Mouse (Mus musculus) 416B (cell line): ENCODE measurements around the gene Nxph4.
A peak's percentile ranks its signal among the peaks of the same experiment; 100 is the strongest.

Experiments
- DNase-seq: peaks from one replicate; pipeline ENCODE4 v3.0.0; 2011; ENCODE audit warnings: low read depth

Gene Nxph4

DNA sequence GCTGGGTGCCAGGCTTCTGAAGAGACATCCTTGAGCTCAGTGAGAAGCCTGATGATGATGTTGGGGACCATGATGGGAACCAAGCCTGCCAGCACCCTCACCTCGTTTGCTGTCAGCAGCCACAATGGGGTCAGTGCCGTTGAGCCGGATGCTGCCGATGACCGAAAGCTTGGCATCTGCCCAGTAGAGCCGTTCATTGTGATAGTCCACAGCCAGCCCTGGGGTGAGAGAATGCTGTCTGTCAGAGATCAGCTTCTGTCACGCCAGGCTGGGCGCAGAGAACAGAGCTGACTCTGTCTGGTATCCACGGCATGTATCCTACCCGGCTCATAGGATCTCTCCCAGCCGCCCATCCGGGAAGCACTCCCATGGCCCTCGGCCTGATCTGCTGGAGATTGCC, 7.7 kb upstream of the Nxph4 start:
- no peak for DNase-seq

DNA sequence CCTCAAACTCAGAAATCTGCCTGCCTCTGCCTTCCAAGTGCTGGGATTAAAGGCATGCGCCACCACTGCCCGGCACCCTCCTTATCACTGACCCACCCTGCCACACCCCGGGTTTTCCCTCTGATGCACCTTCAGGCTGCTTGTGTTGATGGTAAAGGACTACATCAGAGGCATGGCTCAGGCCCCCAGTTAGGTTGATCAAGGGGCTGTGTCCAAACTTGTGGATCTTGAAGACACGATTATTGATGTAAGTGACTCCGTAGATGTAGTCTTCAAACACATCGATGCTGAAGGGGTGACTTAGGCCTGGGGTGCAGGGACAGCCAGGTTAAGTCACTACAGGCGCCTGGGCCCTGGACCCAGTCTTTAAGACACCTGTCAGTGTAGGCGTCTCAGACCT, 7.2 kb upstream of the Nxph4 start:
- DNase-seq = no peak

DNA sequence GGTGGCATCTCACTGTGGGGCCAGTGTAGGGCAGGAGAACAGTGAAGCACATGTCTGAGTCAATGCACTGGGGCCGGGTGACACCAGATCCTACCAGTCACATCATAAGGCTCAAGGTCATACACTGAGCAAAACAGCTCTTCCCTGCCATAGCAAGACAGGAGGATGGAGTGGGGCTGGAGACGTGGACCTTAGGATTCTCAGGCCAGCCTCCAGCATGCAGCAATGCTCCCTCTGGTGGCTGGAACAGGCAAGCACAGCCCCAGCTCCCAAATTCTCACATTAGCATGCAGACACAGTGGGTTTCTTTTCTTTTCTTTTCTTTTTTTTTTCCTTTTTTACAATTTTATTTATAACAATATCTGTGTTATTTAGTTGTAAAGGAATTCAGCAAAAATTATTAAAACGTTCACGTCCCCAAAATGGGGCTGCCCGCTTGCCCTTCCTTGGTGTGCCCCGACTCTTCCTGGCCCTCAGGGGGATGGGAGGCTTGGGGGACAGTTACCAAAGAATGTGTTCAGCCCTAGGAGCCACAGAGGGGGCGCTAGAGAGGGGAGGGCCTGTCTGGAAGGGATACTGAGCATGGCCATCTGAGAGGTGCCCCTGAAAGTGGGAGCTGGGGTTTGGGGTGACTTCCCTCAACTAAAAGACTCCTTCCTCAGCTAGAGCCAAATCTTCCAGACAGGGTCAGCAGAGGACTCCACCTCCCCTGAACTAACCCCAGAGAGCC, 3.7 kb upstream of the Nxph4 start:
- peak; percentile 74 for DNase-seq

DNA sequence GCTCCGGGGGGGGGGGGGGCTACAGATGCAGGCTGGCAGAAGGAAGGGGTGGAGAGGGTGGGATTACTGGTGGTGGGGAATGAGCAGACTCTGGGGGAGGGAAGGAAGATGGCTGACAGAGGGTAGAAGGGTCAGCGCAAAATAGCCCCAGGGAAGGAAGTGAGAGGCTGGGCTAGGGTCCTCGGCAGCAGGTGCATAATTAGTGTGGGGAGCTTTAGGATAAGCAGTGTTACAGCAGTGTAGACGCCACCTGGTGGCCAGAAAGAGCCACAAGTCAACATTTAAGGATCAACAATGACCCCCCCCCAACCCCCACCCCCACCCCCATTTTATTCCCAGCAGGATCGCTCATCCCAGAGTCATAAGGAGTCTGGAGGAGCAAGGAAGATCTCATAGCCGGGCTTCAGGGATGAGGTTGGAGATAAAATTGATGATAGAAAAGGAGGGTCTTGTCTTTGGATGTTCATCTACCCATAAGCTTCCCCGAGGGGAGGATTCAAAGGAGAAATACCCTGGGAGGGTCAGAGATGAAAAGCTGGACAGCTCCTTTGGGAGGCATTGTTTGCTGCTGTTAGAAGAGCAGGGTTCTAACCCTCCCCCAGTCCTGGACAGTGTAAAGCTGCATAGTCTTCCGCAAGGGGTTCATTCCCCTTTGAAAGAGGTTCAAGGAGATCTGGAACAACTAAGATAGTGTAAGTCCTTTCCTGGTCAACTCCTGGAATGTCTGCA, 2.4 kb upstream of the Nxph4 start:
- DNase-seq = peak; percentile 53

DNA sequence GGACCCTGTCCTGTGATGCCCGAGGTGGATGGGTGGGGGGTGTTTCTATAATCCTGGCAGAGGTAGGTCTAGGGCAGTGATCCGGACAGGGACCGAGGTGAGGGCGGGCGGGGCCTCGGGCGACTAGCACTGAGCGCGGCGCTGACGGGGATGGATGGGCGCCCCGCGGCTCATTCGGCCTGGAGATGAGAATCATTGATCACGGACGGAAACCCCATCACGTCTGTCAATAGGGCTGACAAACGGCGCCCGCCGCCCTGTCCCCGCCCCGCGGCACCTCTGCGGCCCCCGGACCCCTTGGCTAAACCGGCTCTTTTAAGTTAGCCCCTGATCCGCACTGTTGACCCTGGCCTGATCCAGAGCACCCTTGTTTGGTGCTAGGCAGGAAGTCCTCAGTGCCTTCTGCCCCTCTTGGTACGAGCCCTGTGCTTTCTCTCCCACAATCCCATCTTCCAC, 598 bp upstream of the Nxph4 start:
- no peak for DNase-seq

DNA sequence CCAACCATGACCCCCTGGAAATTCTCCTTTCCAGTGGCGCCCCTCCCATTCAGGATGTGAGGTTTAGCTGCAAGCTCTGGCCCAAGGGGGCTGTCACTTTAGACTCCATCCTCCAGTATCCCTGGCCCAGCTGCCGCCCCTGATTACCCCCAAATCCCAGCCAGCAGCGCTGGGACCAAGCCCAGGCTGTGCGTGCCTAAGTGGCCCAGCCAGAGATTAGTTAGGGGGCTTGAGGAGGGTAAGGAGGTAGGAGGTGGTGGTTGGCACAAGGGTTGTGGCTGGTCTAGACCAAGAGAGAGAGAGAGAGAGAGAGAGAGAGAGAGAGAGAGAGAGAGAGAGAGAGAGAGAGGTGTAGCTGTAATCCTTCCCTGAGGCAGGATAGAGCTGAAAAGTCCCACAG, 2.8 kb downstream of the Nxph4 start:
- DNase-seq = no peak

DNA sequence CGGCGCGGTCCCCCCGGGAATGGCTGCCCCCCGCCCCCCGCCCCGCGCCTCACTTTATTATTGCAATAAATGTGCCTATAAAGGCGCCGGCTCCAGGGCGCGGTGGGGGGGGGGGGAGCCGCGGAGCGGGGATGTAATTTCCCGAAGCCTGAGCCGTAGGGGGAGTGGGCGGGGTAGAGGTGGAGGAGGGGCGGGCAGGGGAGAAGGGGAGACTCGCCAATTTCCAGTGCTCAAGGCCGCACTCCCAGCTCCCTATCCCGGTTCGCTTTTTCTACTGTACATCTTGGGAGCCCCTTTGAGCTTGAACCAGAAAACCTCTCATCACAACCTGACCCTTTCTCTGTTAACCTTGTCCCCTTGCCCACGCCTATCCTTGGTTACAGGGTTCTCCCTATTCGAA, 3.4 kb downstream of the Nxph4 start:
- no peak for DNase-seq

DNA sequence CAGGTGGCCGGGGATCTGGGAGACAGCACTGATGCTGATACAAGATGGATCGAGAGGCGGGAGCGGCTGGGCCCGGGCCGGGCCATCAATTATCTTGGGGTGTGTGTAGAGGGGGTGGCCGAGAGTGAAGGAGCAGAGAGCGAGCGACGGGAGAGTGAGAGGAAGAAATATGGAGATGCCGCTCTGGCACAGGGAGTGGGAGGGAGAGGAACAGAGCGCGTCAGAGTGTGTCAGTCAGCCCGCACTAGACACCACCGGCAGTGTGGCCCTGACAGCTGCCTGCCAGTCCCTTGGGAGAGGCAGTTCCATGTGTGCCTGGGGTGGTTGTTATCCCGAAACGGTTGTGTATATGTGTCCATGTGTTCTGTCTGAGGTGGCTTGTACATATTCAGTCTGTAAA, 6.9 kb downstream of the Nxph4 start:
- DNase-seq = no peak

DNA sequence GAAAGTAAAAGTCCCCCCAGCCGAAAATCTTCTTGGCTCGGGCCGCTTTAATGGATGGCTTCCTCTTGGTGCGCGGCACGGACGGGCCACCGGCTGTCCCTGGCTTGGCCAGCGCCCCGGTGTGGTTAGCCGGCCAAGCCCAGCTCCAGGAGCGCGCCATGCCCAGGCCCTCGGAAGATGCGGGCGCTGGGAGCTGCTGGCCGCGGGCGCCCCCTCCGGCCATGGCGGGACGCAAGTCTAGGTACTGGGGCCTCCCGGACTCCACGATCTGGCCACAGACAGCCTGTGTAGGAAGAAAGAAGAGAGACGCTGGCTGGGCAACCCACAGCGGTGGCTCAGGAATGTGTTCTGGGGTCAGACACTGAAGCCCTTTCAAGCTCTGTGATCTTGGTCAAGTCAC, 7.7 kb downstream of the Nxph4 start:
- no peak for DNase-seq

DNA sequence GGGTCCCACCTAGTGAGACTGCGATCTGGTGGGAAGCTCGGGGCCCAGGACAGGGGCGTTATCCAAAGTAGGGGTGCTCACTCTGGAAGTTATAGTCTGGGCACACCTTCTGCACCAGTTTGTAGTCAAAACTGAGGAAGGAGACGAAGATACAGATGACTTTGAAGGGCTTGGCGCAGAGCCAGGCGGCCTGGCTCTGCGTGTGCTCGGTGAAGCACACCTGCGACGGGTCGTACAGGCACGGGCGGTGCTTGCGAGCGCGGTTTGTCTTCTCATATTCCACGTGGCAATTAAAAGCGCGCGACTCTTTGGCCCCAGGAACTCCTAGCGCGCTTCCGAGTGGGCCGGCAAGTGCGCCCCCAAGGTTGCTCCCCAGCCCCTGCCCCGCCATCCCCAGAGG, 8.3 kb downstream of the Nxph4 start:
- DNase-seq = no peak

DNA sequence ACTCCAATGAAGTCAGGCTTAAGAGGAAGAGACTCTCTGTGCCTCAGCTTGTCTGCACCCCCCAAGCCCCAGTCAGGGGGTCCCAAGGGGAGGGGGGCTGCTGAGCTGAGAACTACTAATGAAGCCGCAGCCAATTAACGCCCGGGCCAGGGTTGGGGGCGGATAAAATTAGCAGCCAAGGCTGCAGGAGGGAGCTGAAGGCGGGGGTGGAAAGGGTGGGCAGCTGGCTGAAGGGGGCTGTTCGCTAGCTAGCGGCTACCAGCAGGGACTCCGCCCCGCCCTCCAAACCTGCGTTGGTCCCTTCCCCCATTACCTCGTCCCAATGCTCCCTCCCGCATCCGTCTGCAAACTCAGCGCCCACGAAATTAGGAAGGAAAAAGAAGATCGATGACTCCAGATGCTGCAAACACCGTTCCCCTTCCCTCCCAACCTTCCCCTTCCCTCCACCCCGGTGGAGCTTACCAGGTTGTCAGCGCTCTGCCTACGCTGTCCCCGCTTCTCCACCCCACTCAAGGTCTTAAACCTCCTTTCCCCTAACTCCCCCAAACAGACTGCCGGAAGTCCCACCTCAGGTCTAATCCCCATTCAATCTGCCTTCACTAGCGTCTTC, 9.6 kb downstream of the Nxph4 start:
- DNase-seq = no peak

DNA sequence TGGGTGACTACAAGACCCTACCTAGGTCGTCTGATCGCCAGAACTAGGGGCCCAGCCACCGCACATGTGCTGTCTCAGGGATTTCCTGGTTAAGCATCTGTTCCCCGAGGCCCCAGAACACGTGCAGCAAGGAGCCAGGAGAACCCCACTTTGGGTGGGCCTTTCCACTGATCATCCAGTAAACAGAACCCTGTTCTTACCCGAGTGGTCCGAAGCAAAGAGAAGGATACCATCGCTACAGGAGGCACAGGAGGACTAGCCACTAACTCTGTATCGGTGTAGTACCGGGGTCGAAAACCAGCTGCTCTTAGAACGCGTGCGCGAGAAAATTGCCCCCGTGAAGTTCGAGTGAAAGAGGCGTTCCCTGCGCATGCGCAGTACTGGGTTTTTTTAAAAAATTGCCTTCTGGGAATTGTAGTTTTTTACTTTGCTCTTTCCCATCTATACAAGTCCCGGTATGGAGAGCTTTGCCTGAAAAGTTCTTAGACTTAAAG, 12.2 kb downstream of the Nxph4 start, which contains the start of gene Shmt2:
Gene Shmt2 (minus strand): TSS at position 357 of the 494 bp plus-strand sequence.
- DNase-seq = peak; percentile 95

DNA sequence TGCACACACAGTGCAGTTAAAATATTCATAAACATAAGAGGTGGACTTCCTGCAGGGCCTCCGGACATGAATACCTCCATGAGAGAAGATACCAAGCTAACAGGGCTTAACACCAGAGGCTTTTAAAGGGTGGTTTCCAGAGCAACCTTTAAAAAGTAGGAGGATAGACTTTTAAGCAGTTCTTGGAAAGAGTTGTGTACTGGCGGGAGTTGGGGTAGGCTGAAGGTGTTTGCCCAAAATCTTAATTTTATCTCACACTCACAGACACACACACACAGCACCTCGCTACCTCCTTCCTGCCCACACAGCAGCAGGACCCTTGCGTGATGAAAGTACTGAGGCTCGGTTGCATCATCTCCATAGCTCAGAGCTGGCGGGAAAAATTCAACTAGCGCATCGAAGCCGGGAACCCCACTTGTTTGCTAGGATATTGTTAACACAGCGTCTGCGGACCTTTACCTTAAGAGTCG, 12.7 kb downstream of the Nxph4 start:
- DNase-seq = peak; percentile 78

DNA sequence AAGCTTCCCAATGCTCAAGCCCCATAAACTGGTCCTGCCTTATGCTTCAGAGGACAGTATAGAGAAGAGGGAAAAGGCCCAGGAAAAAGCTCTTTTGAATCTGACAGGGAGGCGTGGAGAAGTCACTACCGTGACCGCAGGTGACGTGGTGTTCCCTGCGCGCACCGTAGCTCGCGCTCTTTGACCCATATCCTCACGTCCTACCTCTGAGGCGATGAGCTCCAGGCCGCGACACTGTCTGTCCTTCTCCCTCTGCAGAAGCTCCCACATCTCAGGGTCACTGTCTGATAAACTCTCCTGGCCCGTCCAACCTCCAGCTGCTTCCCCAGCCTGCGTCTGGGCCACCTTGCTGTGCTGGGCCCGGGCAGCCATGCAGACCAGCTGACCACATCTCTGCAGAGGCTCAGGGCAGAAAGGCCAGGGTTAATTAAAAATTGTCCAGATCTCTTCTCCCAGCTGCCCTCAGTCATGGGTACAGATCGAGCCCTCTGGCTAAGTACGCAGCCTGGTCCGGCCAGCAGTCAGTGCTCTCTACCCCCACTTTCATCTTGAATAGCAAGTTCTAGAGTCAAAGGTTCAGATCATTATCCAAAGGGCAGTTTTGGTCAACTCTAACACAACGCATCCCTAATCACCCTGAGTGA, 13.5 kb downstream of the Nxph4 start:
- DNase-seq = no peak

DNA sequence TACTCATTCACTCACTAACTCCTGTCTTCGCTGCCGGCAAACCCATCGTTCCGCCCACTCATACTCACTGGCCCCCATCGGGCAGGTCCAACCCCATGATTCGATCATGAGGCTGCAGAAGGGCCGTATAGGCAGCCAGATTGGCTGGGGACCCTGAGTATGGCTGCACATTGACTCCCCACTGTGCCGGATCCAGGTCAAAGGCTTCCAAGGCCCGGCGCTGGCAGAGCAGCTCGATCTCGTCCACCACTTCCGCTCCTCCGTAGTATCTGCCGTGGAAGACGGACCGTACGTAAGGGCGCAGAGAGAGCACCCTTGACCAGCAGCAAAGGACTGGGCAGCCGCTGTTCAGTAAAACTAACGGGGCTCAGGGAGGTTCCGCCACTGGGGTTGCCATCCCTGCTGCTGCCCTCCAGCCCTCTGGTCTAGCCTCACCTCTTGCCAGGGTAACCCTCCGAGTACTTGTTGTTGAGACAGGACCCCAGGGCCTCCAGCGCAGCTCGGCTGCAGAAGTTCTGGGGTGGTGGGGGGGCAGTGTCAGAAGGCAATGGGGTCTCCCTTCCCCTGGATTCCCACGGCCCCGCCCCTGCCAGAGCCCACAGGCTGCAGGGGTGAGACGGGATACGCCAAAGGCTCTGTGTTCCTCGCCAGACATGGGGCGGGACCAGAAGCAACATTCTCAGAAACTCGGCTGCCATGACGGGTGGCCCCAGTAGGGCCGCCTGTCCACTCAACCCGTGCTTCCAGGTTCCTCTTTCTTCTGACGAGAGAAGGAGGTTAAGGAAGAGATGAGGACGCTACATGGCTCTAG, 14.3 kb downstream of the Nxph4 start:
- no peak for DNase-seq

DNA sequence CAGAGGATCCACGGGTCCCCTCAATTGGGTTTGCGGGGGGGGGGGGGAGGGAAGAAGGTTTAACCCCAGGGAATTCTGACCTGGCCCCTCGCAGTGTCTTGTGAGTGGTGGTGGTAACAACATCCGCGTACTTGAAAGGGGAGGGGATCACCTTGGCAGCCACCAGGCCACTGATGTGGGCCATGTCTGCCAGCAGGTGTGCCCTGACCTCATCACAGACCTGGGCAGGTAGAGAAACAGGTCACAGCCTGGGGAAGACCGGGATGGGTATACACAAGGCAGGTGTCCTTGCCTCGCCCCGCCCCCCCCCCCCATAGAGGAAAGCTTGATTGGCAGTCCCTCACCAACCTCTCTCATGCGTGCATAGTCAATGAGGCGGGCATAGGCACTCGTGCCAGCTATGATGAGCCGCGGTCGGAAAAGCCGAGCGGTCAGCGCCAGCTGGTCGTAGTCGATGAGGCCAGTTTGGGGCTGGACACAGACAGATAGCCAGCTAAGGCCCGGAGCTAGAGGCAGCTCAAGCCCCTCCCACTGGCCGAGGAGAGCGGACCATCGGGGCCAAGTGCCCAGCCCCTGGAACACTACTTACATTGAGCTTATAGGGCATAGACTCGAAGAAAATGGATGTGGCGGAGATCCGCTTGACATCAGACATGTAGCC, 15.2 kb downstream of the Nxph4 start:
- DNase-seq = no peak

DNA sequence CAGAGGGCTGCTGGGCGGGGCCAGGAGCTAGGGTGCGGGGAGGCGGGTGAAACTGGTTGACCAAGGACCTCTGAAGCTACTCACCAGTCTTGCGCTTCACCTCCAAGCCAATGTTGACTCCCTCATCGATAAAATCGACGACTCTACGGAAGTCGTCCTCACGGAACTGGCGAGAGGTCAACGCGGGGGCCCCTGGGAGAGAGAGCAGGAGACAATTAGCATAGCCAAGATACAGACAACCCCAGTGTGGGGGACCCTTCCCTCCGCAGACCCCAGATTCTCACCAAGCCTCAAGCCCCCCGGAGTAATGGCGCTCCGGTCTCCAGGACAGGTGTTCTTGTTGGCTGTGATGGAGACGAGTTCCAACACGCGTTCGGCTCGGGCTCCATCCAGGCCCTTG, 16.4 kb downstream of the Nxph4 start:
- DNase-seq = no peak

DNA sequence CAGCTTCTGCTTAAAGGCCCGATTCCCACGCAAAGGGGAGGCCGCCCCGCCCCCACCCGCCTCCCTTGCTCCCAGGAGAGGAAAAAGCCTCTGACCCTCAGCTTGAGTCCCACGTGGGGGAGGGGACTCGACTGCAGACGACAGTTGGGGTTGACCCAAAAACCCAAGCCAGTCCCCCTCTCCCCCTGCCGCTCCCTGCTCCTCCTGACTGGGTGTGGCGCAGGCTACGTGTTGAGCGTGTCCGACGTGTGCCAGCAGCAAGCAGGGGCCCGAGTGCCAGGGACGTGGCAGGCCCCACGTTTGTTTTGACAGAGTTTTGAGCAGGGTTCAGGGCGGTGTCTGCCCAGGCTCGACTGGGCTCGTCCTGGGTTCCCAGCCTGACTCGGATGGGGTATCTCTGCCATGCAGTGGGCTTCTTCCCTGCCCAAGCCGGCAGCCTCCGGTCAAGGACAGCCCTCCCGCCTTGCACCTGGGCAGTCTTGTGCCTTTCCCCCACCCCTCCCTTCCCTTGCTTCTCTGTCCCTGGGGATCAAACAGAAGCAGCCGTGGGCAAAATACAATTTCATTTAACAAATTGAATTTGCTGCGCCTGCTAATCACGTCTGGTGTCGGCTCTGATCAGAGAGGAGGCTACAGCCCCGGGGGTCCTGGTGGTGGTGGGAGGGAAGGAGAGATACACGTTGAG, 17.6 kb downstream of the Nxph4 start:
- DNase-seq = no peak

DNA sequence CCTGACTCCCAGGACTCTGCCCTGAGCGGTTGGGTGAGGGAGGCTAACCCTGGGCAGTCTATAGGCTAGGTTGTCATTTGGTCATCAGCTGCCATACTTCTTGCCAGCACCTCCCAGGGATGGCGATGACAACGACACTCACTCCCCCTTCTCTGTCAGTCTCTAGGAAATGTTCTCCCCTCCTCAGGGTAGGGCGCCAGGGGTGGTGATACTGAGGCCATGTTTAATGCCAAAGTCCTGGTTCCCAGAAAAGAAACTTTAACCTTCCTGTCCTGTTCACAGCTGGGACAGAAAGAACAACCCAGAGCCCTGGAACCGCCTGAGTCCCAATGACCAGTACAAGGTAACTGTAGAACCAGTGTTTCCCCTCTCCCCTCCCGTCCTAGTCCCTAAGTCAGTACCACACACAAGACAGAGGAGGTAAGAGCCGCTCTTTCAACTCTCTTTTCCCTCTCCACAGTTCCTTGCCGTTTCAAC, 18.3 kb downstream of the Nxph4 start:
- DNase-seq = no peak

DNA sequence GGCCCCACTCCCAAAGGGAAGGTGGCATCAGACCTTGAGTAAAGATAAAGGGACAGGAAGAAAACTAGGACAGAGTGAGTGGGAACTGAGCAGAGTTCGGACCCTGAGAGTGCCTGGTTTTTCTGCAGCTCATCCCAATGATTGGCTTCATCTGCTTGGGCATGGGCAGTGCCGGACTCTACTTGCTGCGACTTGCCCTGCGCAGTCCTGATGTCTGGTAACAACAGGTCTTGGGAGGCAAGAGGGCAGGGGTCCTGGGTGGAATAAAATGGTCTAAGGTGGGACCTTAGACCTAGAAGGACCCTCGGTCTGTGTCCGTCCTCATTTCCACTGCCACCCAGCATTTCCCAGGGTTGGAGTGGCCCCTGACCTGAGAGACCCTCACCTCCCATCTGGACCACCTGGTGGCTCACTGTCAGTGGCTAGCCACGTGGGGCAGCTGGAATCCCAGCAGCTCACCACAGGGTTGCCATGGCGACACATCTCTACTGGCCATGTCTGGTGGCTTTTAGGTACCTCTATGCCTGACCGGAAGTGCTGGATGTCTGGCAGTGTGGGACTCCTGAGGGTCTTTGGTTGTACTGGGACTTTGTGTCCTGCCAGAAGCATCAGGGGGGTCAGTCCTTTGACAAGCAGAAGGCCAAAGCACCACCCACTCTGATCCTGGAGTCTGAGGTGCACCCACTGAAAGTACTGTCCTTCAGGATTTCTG, 18.9 kb downstream of the Nxph4 start:
- no peak for DNase-seq
